Mouse (Mus musculus): ENCODE measurements at regions not wholly inside any gene's neighbourhood (a gene's known extent, or its start where the extent isn't known, plus 50 kb on each side); places are given as distances from the start of the nearest gene placed in this dataset.

GRCm38 (mm10) chr9:34244576-34244975, 241.1 kb upstream of the Kirrel3 start:
- H3K4me1 ChIP-seq (ENCODE audit: control insufficient read depth, insufficient read depth, low read length) = no peaks in the 10 kb centered on the region
- no peak overlapping the region for H3K27ac ChIP-seq (ENCODE audit: insufficient read depth, low read depth, low read length)
- H3K27me3 ChIP-seq (replicated peaks; ENCODE audit: control insufficient read depth, insufficient read depth, low read length) = no peaks in the 10 kb centered on the region
- H3K36me3 ChIP-seq (ENCODE audit: control insufficient read depth, insufficient read depth, low read length) = no peaks in the 10 kb centered on the region
- no peak overlapping the region for H3K4me3 ChIP-seq (ENCODE audit: insufficient read depth, low read depth, low read length)
- WGBS = 59% methylated on average over 5 of the region's 5 CpGs
- no peak for DNase-seq
- TF ChIP-seq POLR2A (IDR thresholded peaks at IDR 0.05; ENCODE audit: low read depth, low read length) (no peak), CTCF (conservative IDR thresholded peaks at IDR 0.05; ENCODE audit: insufficient read depth, insufficient read length, low read depth, low read length) (no peak)

DNA sequence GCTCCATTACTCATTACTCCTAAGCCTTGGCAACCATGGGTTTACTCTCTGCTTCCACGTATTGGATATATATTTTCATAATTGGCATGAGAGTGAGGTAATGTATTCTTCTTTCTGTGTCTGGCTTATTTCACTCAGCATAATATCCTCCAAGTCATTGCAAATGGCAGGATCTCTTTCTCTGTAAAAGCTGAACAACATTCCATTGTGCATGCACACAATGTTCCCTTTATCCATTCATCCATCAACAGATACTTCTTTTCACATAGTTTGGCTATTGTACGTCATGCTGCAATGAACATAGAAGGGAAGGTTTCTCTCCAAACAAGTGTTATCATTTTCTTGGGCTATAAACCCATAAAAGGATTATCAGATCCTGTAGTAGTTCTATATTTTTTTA, 232.9 kb upstream of the Kirrel3 start:
- no peak for DNase-seq
- Histone ChIP-seq H3K27me3 (replicated peaks; ENCODE audit: control insufficient read depth, insufficient read depth, low read length) (no peaks in the 10 kb centered on the region), H3K36me3 (ENCODE audit: control insufficient read depth, insufficient read depth, low read length) (no peaks in the 10 kb centered on the region), H3K27ac (ENCODE audit: insufficient read depth, low read depth, low read length) (no peak overlapping the region), H3K4me3 (ENCODE audit: insufficient read depth, low read depth, low read length) (no peak overlapping the region), H3K4me1 (ENCODE audit: control insufficient read depth, insufficient read depth, low read length) (no peaks in the 10 kb centered on the region)
- no peak for TF ChIP-seq CTCF (conservative IDR thresholded peaks at IDR 0.05; ENCODE audit: insufficient read depth, insufficient read length, low read depth, low read length)
- no peak for TF ChIP-seq POLR2A (IDR thresholded peaks at IDR 0.05; ENCODE audit: low read depth, low read length)
- 92% methylated on average over 2 of the region's 2 CpGs for WGBS

DNA sequence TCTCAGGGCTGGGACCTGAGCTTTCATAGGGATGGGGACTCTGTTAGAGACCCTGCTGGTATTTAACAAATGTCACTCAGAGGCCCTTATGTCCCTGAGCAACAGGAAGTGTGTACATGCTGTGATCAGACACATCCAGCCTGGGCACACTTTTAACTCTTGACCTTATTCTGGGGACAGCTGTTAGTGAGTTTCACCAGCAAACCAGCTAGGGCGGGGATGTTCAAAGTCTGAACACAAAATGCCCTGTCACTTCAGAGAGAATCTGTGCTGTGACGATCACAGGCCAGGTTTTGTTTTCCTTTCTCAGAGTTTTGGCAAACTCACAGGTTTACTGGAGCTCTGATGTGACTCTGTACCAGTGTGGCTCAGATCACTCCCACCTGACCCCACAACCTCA, 227.2 kb upstream of the Kirrel3 start:
- no peaks in the 10 kb centered on the region for H3K36me3 ChIP-seq (ENCODE audit: control insufficient read depth, insufficient read depth, low read length)
- peak; percentile 38 for DNase-seq
- H3K4me3 ChIP-seq (ENCODE audit: insufficient read depth, low read depth, low read length) = no peak overlapping the region
- H3K4me1 ChIP-seq (ENCODE audit: control insufficient read depth, insufficient read depth, low read length) = no peaks in the 10 kb centered on the region
- H3K27me3 ChIP-seq (replicated peaks; ENCODE audit: control insufficient read depth, insufficient read depth, low read length) = no peaks in the 10 kb centered on the region
- H3K27ac ChIP-seq (ENCODE audit: insufficient read depth, low read depth, low read length) = no peak overlapping the region
- TF ChIP-seq POLR2A (IDR thresholded peaks at IDR 0.05; ENCODE audit: low read depth, low read length) (no peak), CTCF (conservative IDR thresholded peaks at IDR 0.05; ENCODE audit: insufficient read depth, insufficient read length, low read depth, low read length) (no peak)
- WGBS = 47% methylated on average over 2 of the region's 2 CpGs

- TF ChIP-seq POLR2A (IDR thresholded peaks at IDR 0.05; ENCODE audit: low read depth, low read length) (no peak), CTCF (conservative IDR thresholded peaks at IDR 0.05; ENCODE audit: insufficient read depth, insufficient read length, low read depth, low read length) (no peak)
- WGBS = 77% methylated on average over 5 of the region's 5 CpGs
- Histone ChIP-seq H3K4me3 (ENCODE audit: insufficient read depth, low read depth, low read length) (no peak overlapping the region), H3K4me1 (ENCODE audit: control insufficient read depth, insufficient read depth, low read length) (no peaks in the 10 kb centered on the region), H3K27me3 (replicated peaks; ENCODE audit: control insufficient read depth, insufficient read depth, low read length) (no peaks in the 10 kb centered on the region), H3K36me3 (ENCODE audit: control insufficient read depth, insufficient read depth, low read length) (no peaks in the 10 kb centered on the region), H3K27ac (ENCODE audit: insufficient read depth, low read depth, low read length) (no peak overlapping the region)
- no peak for DNase-seq
Observed at GRCm38 (mm10) chr9:34278068-34278467, 207.6 kb upstream of the Kirrel3 start.

- Histone ChIP-seq H3K4me1 (ENCODE audit: control insufficient read depth, insufficient read depth, low read length) (no peaks in the 10 kb centered on the region), H3K36me3 (ENCODE audit: control insufficient read depth, insufficient read depth, low read length) (no peaks in the 10 kb centered on the region), H3K4me3 (ENCODE audit: insufficient read depth, low read depth, low read length) (no peak overlapping the region), H3K27ac (ENCODE audit: insufficient read depth, low read depth, low read length) (no peak overlapping the region), H3K27me3 (replicated peaks; ENCODE audit: control insufficient read depth, insufficient read depth, low read length) (no peaks in the 10 kb centered on the region)
- TF ChIP-seq CTCF (conservative IDR thresholded peaks at IDR 0.05; ENCODE audit: insufficient read depth, insufficient read length, low read depth, low read length) (no peak), POLR2A (IDR thresholded peaks at IDR 0.05; ENCODE audit: low read depth, low read length) (no peak)
- DNase-seq = no peak
- 59% methylated on average over 2 of the region's 2 CpGs for WGBS
Observed at GRCm38 (mm10) chr9:34279386-34279785, 206.3 kb upstream of the Kirrel3 start.

GRCm38 (mm10) chr9:34279906-34280305, 205.8 kb upstream of the Kirrel3 start:
- peak; percentile 23 for DNase-seq
- Histone ChIP-seq H3K27me3 (replicated peaks; ENCODE audit: control insufficient read depth, insufficient read depth, low read length) (no peaks in the 10 kb centered on the region), H3K4me3 (ENCODE audit: insufficient read depth, low read depth, low read length) (no peak overlapping the region), H3K36me3 (ENCODE audit: control insufficient read depth, insufficient read depth, low read length) (no peaks in the 10 kb centered on the region), H3K4me1 (ENCODE audit: control insufficient read depth, insufficient read depth, low read length) (no peaks in the 10 kb centered on the region), H3K27ac (ENCODE audit: insufficient read depth, low read depth, low read length) (no peak overlapping the region)
- TF ChIP-seq CTCF (conservative IDR thresholded peaks at IDR 0.05; ENCODE audit: insufficient read depth, insufficient read length, low read depth, low read length) = no peak
- no peak for TF ChIP-seq POLR2A (IDR thresholded peaks at IDR 0.05; ENCODE audit: low read depth, low read length)
- WGBS = 43% methylated on average over 2 of the region's 2 CpGs

GRCm38 (mm10) chr9:34280311-34281208, 205.1 kb upstream of the Kirrel3 start:
- no peaks in the 10 kb centered on the region for H3K4me1 ChIP-seq (ENCODE audit: control insufficient read depth, insufficient read depth, low read length)
- no peaks in the 10 kb centered on the region for H3K27me3 ChIP-seq (replicated peaks; ENCODE audit: control insufficient read depth, insufficient read depth, low read length)
- TF ChIP-seq POLR2A (IDR thresholded peaks at IDR 0.05; ENCODE audit: low read depth, low read length) (no peak), CTCF (conservative IDR thresholded peaks at IDR 0.05; ENCODE audit: insufficient read depth, insufficient read length, low read depth, low read length) (no peak)
- H3K27ac ChIP-seq (ENCODE audit: insufficient read depth, low read depth, low read length) = no peak overlapping the region
- no peaks in the 10 kb centered on the region for H3K36me3 ChIP-seq (ENCODE audit: control insufficient read depth, insufficient read depth, low read length)
- no peak for DNase-seq
- 79% methylated on average over 11 of the region's 11 CpGs for WGBS
- H3K4me3 ChIP-seq (ENCODE audit: insufficient read depth, low read depth, low read length) = no peak overlapping the region
